23 mouse cellular contexts compared by ENCODE assay signal in the genomic region with DNA sequence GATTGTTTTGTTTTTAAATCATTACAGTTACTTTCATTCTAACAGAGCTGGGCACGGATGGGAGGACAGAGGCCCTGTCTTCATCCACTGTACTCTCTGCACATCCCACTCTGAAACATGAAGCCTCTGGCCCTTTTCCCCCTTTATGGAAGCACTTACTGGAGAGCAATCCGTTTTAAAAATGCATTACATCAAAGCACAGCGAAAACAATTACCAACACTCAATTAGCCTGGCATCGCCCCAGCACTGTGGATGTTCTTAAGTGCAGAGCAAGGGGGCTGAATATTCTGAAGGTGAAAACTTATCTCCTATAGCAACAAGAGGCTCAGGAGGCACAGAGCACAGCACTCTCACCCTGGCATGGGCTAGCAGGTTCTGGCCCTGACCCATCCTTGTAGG.
DNase-seq lines count a peak whose midpoint lies in the region; ATAC-seq and TF ChIP-seq lines count a peak whose summit lies in the region.
"Had no signal": no experiment of that assay in that cellular context is flagged by ENCODE, and none has a peak within 500 bp of the region (broad histone marks: within the 10 kb centered on the region; RNA-seq: fewer than 3 reads in every experiment).

No protein-coding gene starts in this region.

- H3K9me3 ChIP-seq in hindbrain, embryonic 15.5 days: no peaks in the 10 kb centered on the region
- H3K9me3 ChIP-seq in hindbrain, embryonic 12.5 days (replicated peaks): no peaks in the 10 kb centered on the region
- H3K9me3 ChIP-seq in lung, embryonic 14.5 days (ENCODE audit: low read depth, low read length): no peaks in the 10 kb centered on the region
- no peaks in the 10 kb centered on the region for H3K9me3 ChIP-seq in neural tube, embryonic 13.5 days
- H3K9me3 ChIP-seq in neural tube, embryonic 15.5 days (replicated peaks): no peaks in the 10 kb centered on the region
- H3K9me3 ChIP-seq: embryonic facial prominence, embryonic 12.5 days; forebrain, embryonic 15.5 days; limb, embryonic 15.5 days had no signal

- peak; percentile 30; the same call in 1 of the 2 replicates for ATAC-seq in hindbrain, embryonic 15.5 days (ENCODE audit: low FRiP score, low read depth)
- no peak for ATAC-seq in hindbrain, embryonic 12.5 days (ENCODE audit: low FRiP score)
- ATAC-seq in lung, embryonic 14.5 days (ENCODE audit: insufficient read depth): no peak
- no peak; the same call in 1 of the 2 replicates for ATAC-seq in neural tube, embryonic 13.5 days (ENCODE audit: low read depth)
- ATAC-seq in neural tube, embryonic 15.5 days (ENCODE audit: low FRiP score): no peak
- ATAC-seq: activated CD4-positive, CD25-positive, alpha-beta regulatory T cell, adult 4 months; forebrain, embryonic 15.5 days; intestine, embryonic 16.5 days had no signal

- H3K4me2 ChIP-seq in hindbrain, embryonic 15.5 days: no peak overlapping the region
- no peak overlapping the region for H3K4me2 ChIP-seq in hindbrain, embryonic 12.5 days (replicated peaks)
- no peak overlapping the region for H3K4me2 ChIP-seq in lung, embryonic 14.5 days
- H3K4me2 ChIP-seq in neural tube, embryonic 13.5 days: no peak overlapping the region
- no peak overlapping the region for H3K4me2 ChIP-seq in neural tube, embryonic 15.5 days
- H3K4me2 ChIP-seq: embryonic facial prominence, embryonic 12.5 days; forebrain, embryonic 15.5 days; heart, embryonic 11.5 days; limb, embryonic 15.5 days had no signal

- no peaks in the 10 kb centered on the region for H3K36me3 ChIP-seq in hindbrain, embryonic 15.5 days
- no peaks in the 10 kb centered on the region for H3K36me3 ChIP-seq in hindbrain, embryonic 12.5 days
- no peaks in the 10 kb centered on the region for H3K36me3 ChIP-seq in lung, embryonic 14.5 days (ENCODE audit: insufficient read depth)
- no peaks in the 10 kb centered on the region for H3K36me3 ChIP-seq in neural tube, embryonic 13.5 days
- no peaks in the 10 kb centered on the region for H3K36me3 ChIP-seq in neural tube, embryonic 15.5 days
- H3K36me3 ChIP-seq: embryonic facial prominence, embryonic 12.5 days; forebrain, embryonic 15.5 days; limb, embryonic 15.5 days had no signal

- H3K27ac ChIP-seq in hindbrain, embryonic 15.5 days (replicated peaks): no peak overlapping the region
- no peak overlapping the region for H3K27ac ChIP-seq in hindbrain, embryonic 12.5 days
- H3K27ac ChIP-seq in lung, embryonic 14.5 days (ENCODE audit: low read depth): no peak overlapping the region
- H3K27ac ChIP-seq in neural tube, embryonic 13.5 days (replicated peaks): peak overlapping the region; percentile 20; the same call in 1 of the 2 replicates
- no peak overlapping the region for H3K27ac ChIP-seq in neural tube, embryonic 15.5 days (replicated peaks)
- H3K27ac ChIP-seq: embryonic facial prominence, embryonic 12.5 days; forebrain, embryonic 15.5 days; limb, embryonic 15.5 days; liver, embryonic 14.5 days had no signal

- DNase-seq in cerebellum, postnatal 10 days: peak; percentile 33 to 48
- DNase-seq in cerebellum, postnatal 4 days (ENCODE audit: low spot score in 2 of 2): no peak
- DNase-seq in lung, embryonic 14.5 days: peak; percentile 79
- DNase-seq in lung, postnatal 25 days (ENCODE audit: low spot score): no peak
- DNase-seq: adrenal gland, adult 8-10 months; cerebellum, adult 9-10 months; gastrocnemius, postnatal 14 days; heart, adult 11 months; kidney, postnatal 36 days; thymus, adult 18-20 months; thymus, postnatal 36 days had no signal

- no peak overlapping the region for H3K4me3 ChIP-seq in hindbrain, embryonic 15.5 days
- H3K4me3 ChIP-seq in hindbrain, embryonic 12.5 days: no peak overlapping the region
- no peak overlapping the region for H3K4me3 ChIP-seq in lung, embryonic 14.5 days (ENCODE audit: low read depth, low read length)
- H3K4me3 ChIP-seq in neural tube, embryonic 13.5 days: no peak overlapping the region
- no peak overlapping the region for H3K4me3 ChIP-seq in neural tube, embryonic 15.5 days (replicated peaks)
- H3K4me3 ChIP-seq: embryonic facial prominence, embryonic 12.5 days; erythroblast, embryonic 14.5 days; forebrain, embryonic 15.5 days; limb, embryonic 15.5 days had no signal

- peaks cover 6% of the 10 kb centered on the region for H3K4me1 ChIP-seq in hindbrain, embryonic 15.5 days (replicated peaks)
- H3K4me1 ChIP-seq in hindbrain, embryonic 12.5 days: no peaks in the 10 kb centered on the region
- H3K4me1 ChIP-seq in lung, embryonic 14.5 days (ENCODE audit: insufficient read depth): no peaks in the 10 kb centered on the region
- H3K4me1 ChIP-seq in neural tube, embryonic 13.5 days (replicated peaks): no peaks in the 10 kb centered on the region; the same call in 1 of the 2 replicates
- H3K4me1 ChIP-seq in neural tube, embryonic 15.5 days: peaks cover 10% of the 10 kb centered on the region
- H3K4me1 ChIP-seq: embryonic facial prominence, embryonic 12.5 days had no signal

- no peak overlapping the region for H3K9ac ChIP-seq in hindbrain, embryonic 15.5 days
- no peak overlapping the region for H3K9ac ChIP-seq in hindbrain, embryonic 12.5 days
- H3K9ac ChIP-seq in lung, embryonic 14.5 days: no peak overlapping the region
- no peak overlapping the region for H3K9ac ChIP-seq in neural tube, embryonic 13.5 days
- H3K9ac ChIP-seq in neural tube, embryonic 15.5 days (replicated peaks): no peak overlapping the region
- H3K9ac ChIP-seq: embryonic facial prominence, embryonic 12.5 days; forebrain, embryonic 15.5 days; limb, embryonic 15.5 days; liver, embryonic 14.5 days had no signal

- no peaks in the 10 kb centered on the region for H3K27me3 ChIP-seq in hindbrain, embryonic 15.5 days
- H3K27me3 ChIP-seq in hindbrain, embryonic 12.5 days: no peaks in the 10 kb centered on the region
- H3K27me3 ChIP-seq in lung, embryonic 14.5 days (ENCODE audit: insufficient read depth, low read length): no peaks in the 10 kb centered on the region
- H3K27me3 ChIP-seq in neural tube, embryonic 13.5 days: no peaks in the 10 kb centered on the region
- H3K27me3 ChIP-seq in neural tube, embryonic 15.5 days (replicated peaks): no peaks in the 10 kb centered on the region
- H3K27me3 ChIP-seq: embryonic facial prominence, embryonic 12.5 days; forebrain, embryonic 15.5 days; limb, embryonic 15.5 days had no signal

- TF ChIP-seq CTCF in lung, embryonic 14.5 days (IDR thresholded peaks at IDR 0.05; ENCODE audit: low read depth): no peak

- WGBS in hindbrain, embryonic 15.5 days: 47% methylated on average over 4 of the region's 4 CpGs
- 68% methylated on average over 4 of the region's 4 CpGs for WGBS in hindbrain, embryonic 12.5 days
- WGBS in lung, embryonic 14.5 days: 32% methylated on average over 4 of the region's 4 CpGs
- WGBS in neural tube, embryonic 13.5 days: 39% methylated on average over 4 of the region's 4 CpGs
- WGBS in neural tube, embryonic 15.5 days: 29% methylated on average over 4 of the region's 4 CpGs

Comparison
In these comparisons a context has a peak if more than half of its experiments do, and no peak if none do; other contexts are left out.
1. DNase-seq: peak in cerebellum, postnatal 10 days (2 of 2) and lung, embryonic 14.5 days (single experiment); none in cerebellum, postnatal 4 days (0 of 2) and lung, postnatal 25 days (single experiment).